ENCODE assay signal across 1 mouse cellular context in the genomic region with DNA sequence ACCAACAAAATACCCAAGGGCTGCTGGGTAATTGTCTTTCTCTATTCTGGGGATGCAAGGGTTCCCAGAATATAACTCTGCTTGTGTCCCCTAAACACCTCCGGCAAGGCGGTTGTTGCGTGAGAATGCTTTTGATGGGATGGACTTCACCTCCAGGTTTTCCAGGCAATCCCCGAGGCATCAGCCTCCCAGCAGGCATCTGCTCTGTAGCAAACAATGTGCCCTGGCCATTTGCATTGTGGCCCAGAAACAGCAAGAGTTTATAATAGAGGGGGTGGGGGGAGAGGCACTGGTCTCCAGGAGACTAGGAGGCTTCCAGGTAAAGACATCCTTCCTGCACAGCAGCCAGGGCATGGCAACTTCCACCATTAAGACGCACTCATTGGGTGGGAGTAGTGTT.
TF ChIP-seq lines count a peak whose summit lies in the region.

No protein-coding gene starts in this region.

TF ChIP-seq in ES-E14, 5 proteins besides CTCF, POLR2A, EP300 and RAD21 (continued from another document):
- no peak for TF ChIP-seq HCFC1 (IDR thresholded peaks at IDR 0.05; ENCODE audit: borderline replicate concordance, insufficient read depth, low read length)
- no peak for TF ChIP-seq MAFK (IDR thresholded peaks at IDR 0.05; ENCODE audit: insufficient read depth, low read depth, low read length)
- TF ChIP-seq ZC3H11A (IDR thresholded peaks at IDR 0.05; ENCODE audit: borderline replicate concordance, low read depth, low read length), result no peak
- TF ChIP-seq ZNF384 (IDR thresholded peaks at IDR 0.05; ENCODE audit: low read depth, low read length), result no peak
